Mouse (Mus musculus) kidney, postnatal 0 days (tissue): ENCODE data around the gene Cd55. TPM values are rescaled to one million over a fixed set of nuclear protein-coding genes. Genes with fewer than 3 reads are reported as not detected.

Experiments used
- ATAC-seq: fragments of 200-750 bp; cut with Nextera tagmentation; replicated peaks from 2 replicates; pipeline ENCODE4 v1.8.0; 2017; ENCODE audit warnings: low read depth, moderate number of reproducible peaks, moderate TSS enrichment, moderate library complexity; ENCODE audit not compliant: low FRiP score
- DNase-seq: peaks from one replicate; pipeline ENCODE4 v3.0.0-alpha.2; 2016; ENCODE audit warnings: low spot score
- H3K27ac ChIP-seq: fragments of 300-500 bp; sonication (generic); 2 replicates; pipeline ENCODE4 v1.5.1; 2014; ENCODE audit warnings: mild to moderate bottlenecking
- H3K27me3 ChIP-seq: fragments of 300-500 bp; sonication (generic); 2 replicates; pipeline ENCODE4 v1.6.1; 2014; ENCODE audit warnings: low read length, mixed read lengths; ENCODE audit not compliant: insufficient read depth
- H3K36me3 ChIP-seq: fragments of 300-500 bp; sonication (generic); 2 replicates; pipeline ENCODE4 v1.6.1; 2014; ENCODE audit warnings: low read length, mixed read lengths; ENCODE audit not compliant: insufficient read depth
- H3K4me1 ChIP-seq: fragments of 300-500 bp; sonication (generic); replicated peaks from 2 replicates; pipeline ENCODE4 v1.6.1; 2014; ENCODE audit warnings: antibody characterized with exemption, low read length, mixed read lengths; ENCODE audit not compliant: insufficient read depth
- H3K4me2 ChIP-seq: fragments of 300-500 bp; sonication (generic); 2 replicates; pipeline ENCODE4 v1.6.1; 2014; ENCODE audit warnings: mild to moderate bottlenecking, low read length, moderate library complexity, mixed read lengths
- H3K4me3 ChIP-seq: fragments of 300-500 bp; sonication (generic); replicated peaks from 2 replicates; pipeline ENCODE4 v1.5.1; 2014; ENCODE audit warnings: low read depth, low read length
- H3K9ac ChIP-seq: fragments of 300-500 bp; sonication (generic); 2 replicates; pipeline ENCODE4 v1.6.1; 2014; ENCODE audit warnings: low read depth, low read length
- H3K9me3 ChIP-seq: fragments of 300-500 bp; sonication (generic); replicated peaks from 2 replicates; pipeline ENCODE4 v1.6.1; 2016; ENCODE audit warnings: low read length, inconsistent platforms, mixed read lengths
- CTCF ChIP-seq: IDR thresholded peaks from 2 replicates; pipeline ENCODE4 v1.5.1; 2016; ENCODE audit warnings: antibody characterized with exemption, low read depth, mild to moderate bottlenecking, moderate library complexity
- WGBS: fragments of 180-500 bp; shearing (Covaris S2); extraction: QIAGEN DNeasy Blood & Tissue Kit; methylation state at CpG from one replicate; pipeline ENCODE4 v1.1.7; 2014; 5-methylcytosine and 5-hydroxymethylcytosine counted together
- polyA plus RNA-seq: library from polyadenylated mRNA; unstranded; fragments of >200 nt; fragmentation: Nextera tagmentation; extraction: Ambion mirVana; gene quantifications from 2 replicates; pipeline ENCODE4 v1.2.1, GENCODE M21; 2015

Cd55 gene
- polyA plus RNA-seq, result 11.3 and 12.3 TPM in 2 replicates

GRCm38 (mm10) chr1:130462084-130462861, at the start of gene Cd55:
Gene Cd55 (minus strand): TSS chr1:130462744.
- Histone ChIP-seq H3K27me3 (no peaks in the 10 kb centered on the region), H3K4me1 (no peaks in the 10 kb centered on the region), H3K4me3 (peak within 1 kb of the TSS; percentile 62), H3K9me3 (no peaks in the 10 kb centered on the region), H3K27ac (peak within 1 kb of the TSS; percentile 56), H3K9ac (peak within 1 kb of the TSS; percentile 36), H3K36me3 (no peaks in the 10 kb centered on the region), H3K4me2 (peak within 1 kb of the TSS; percentile 91)
- DNase-seq (peak; percentile 87), ATAC-seq (peak; percentile 87)
- under 1% methylated on average over 45 of the region's 45 CpGs for WGBS
- TF ChIP-seq CTCF, result peak; percentile 85

DNA sequence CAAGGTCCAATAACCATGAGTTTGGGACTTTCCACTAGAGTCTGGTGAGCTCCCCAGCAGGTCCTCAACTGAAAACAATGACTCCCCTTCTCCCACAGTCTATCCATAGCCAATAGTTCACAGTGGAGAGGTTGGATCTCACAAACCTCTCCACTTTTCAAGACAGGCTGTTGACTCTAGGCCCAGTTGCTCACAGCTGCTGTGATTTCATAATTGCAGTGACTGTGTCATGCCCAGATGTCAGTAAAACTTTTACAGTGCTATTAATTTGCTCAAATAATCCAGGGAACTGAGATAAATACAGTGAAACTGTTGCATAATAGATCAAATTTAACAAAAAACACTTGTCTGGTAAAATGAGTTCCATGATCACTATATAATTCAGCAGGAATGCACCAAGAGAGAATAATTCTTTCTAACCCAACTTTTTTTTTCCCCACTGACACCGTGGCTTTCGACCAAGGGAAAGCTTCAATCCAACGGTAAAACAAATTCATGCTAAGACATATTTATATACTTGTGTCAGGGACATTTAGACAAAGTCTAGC, 49.4 kb upstream of the Cd55 start:
- TF ChIP-seq CTCF, result no peak
- 63% methylated on average over 3 of the region's 3 CpGs for WGBS
- DNase-seq, result peak; percentile 56

DNA sequence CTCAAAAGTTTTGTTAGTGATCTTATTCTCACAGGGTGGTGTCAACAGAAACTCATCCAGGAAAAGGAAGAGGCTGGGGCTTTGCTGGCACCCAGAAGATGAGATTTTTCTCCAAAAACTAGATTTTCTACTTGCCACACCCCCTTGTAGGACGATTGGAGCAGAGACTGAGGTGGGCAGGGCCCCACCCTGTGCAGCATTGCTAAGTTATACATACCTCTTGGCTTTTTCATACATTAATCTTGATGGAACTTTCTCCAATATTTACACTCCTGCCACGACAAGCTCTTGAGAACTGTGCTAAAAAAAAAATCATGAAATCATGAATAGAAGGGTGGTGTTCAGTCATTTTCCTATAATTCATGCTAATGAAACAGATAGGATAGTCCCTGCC, 46.4 kb upstream of the Cd55 start:
- WGBS, result 47% methylated on average over 2 of the region's 2 CpGs
- TF ChIP-seq CTCF, result no peak
- Histone ChIP-seq H3K27me3 (no peaks in the 10 kb centered on the region), H3K4me2 (no peak overlapping the region), H3K27ac (no peak overlapping the region), H3K9me3 (no peaks in the 10 kb centered on the region), H3K4me3 (no peak overlapping the region), H3K4me1 (no peaks in the 10 kb centered on the region), H3K9ac (no peak overlapping the region), H3K36me3 (no peaks in the 10 kb centered on the region)
- ATAC-seq, result no peak
- no peak for DNase-seq

More for the DNA sequence above, 49.4 kb upstream of the Cd55 start:
- H3K9me3 ChIP-seq, result no peaks in the 10 kb centered on the region
- H3K27ac ChIP-seq, result no peak overlapping the region
- H3K9ac ChIP-seq, result no peak overlapping the region
- no peaks in the 10 kb centered on the region for H3K27me3 ChIP-seq
- H3K4me3 ChIP-seq, result no peak overlapping the region
- ATAC-seq, result peak; percentile 49; the same call in 1 of the 2 replicates
- H3K4me1 ChIP-seq, result no peaks in the 10 kb centered on the region
- no peak overlapping the region for H3K4me2 ChIP-seq
- H3K36me3 ChIP-seq, result no peaks in the 10 kb centered on the region

GRCm38 (mm10) chr1:130508030-130508956, 45.7 kb upstream of the Cd55 start:
- Histone ChIP-seq H3K4me3 (no peak overlapping the region), H3K9me3 (no peaks in the 10 kb centered on the region), H3K36me3 (no peaks in the 10 kb centered on the region), H3K27ac (no peak overlapping the region), H3K9ac (no peak overlapping the region), H3K4me2 (no peak overlapping the region), H3K27me3 (no peaks in the 10 kb centered on the region), H3K4me1 (no peaks in the 10 kb centered on the region)
- DNase-seq (peak; percentile 10), ATAC-seq (no peak; the same call in 1 of the 2 replicates)
- no peak for TF ChIP-seq CTCF
- WGBS, result 67% methylated on average over 6 of the region's 6 CpGs

DNA sequence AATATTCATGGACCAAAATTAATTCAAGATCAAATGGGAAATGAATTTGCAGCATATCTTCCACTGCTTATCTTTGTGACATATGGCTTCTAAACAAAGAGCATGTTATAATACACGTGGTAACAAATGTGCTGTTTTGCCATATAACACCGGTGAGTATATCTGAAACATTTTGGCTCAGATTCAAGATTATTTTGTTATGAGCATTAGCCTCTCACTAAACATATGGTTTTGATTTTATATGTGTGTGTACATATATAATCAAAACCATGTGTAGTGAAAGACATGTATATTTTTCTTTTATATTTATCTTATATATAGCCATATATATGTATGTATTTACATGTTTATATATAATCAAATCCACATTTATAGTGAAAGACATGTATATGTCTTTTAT, 44.9 kb upstream of the Cd55 start:
- WGBS, result 71% methylated on average over 2 of the region's 2 CpGs
- Histone ChIP-seq H3K27ac (no peak overlapping the region), H3K9me3 (no peaks in the 10 kb centered on the region), H3K4me2 (no peak overlapping the region), H3K4me3 (no peak overlapping the region), H3K36me3 (no peaks in the 10 kb centered on the region), H3K9ac (no peak overlapping the region), H3K4me1 (no peaks in the 10 kb centered on the region), H3K27me3 (no peaks in the 10 kb centered on the region)
- DNase-seq, result no peak
- no peak for ATAC-seq
- TF ChIP-seq CTCF, result no peak

GRCm38 (mm10) chr1:130499962-130500361, 37.4 kb upstream of the Cd55 start:
- no peak overlapping the region for H3K4me3 ChIP-seq
- TF ChIP-seq CTCF, result no peak
- H3K4me1 ChIP-seq, result no peaks in the 10 kb centered on the region
- H3K27me3 ChIP-seq, result no peaks in the 10 kb centered on the region
- no peak for ATAC-seq
- no peak for DNase-seq
- H3K9me3 ChIP-seq, result no peaks in the 10 kb centered on the region
- H3K36me3 ChIP-seq, result no peaks in the 10 kb centered on the region
- no peak overlapping the region for H3K27ac ChIP-seq
- 73% methylated on average over 2 of the region's 2 CpGs for WGBS
- H3K4me2 ChIP-seq, result no peak overlapping the region
- no peak overlapping the region for H3K9ac ChIP-seq
